Mouse (Mus musculus): ENCODE results near the gene Olfr94.

- TF ChIP-seq GATA1 (IDR thresholded peaks at IDR 0.05; ENCODE audit: borderline replicate concordance, low read length) (no peak), FLI1 (IDR thresholded peaks at IDR 0.05; ENCODE audit: low read length) (no peak)
Measured at GRCm38 (mm10) chr17:37250544-37250943, 49.8 kb upstream of the Olfr94 start.
